Mouse (Mus musculus) colon, adult 2 months (tissue): ENCODE results near the gene Olfr1065. TPM values are rescaled to one million over a fixed set of nuclear protein-coding genes. Genes with fewer than 3 reads are reported as not detected.

Experiments
- polyA plus RNA-seq: library from polyadenylated mRNA; depleted of rRNA; stranded (reverse); fragments of >200 nt; gene quantifications from 2 replicates; pipeline ENCODE4 v1.2.3, GENCODE M21; 2012; rRNA removed

Gene Olfr1065
- not detected in 2 replicates for polyA plus RNA-seq

GRCm38 (mm10) chr2:86450491-86450890 is at the start of gene Olfr1065:
Olfr1065 (minus strand) TSS chr2:86450591.

DNA sequence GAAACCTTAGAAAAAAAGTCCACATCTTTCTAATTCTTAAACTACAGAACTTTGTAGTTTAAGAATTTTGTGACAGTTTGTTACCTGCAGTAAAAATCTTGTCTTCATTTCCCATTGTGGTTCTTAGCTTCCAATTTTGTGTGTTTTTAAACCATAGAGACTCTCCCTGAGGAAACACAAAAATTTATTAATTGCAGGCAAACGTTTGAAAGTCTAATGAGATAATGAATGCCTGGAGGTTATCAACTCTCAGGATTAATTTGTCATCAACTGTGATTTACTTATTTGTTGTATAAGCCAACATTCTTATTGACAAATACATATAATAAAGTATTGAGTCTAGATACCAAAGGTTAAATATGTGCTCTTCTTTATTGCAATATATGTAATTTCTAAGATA is 36.9 kb upstream of the Olfr1065 start, which contains the start of gene Olfr228:
Gene Olfr228, minus strand, starts transcription at position 101 of the 400 bp plus-strand sequence.

GRCm38 (mm10) chr2:86456169-86456568 is 5.8 kb upstream of the Olfr1065 start, which contains the start of gene Olfr1066:
Olfr1066 (minus strand) TSS chr2:86456269.

DNA sequence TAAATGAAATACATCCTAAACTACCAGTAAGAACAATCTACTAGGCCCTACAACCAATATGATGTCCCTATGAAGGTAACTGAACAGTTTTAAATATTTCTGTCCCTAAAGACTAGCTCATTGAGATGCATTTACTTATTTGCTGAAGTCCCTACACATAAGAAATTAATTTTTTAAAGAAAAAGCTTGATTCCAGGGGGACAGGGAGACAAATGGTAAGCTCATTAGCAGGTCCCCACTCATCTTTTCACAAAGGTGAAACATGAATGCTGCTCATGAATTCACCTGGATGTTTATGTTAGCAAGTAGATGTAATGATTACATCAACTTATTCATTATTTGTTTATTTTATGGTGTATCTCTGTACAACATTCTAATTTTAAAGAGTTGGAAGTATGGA is 23.7 kb downstream of the Olfr1065 start, which contains the start of gene Olfr1062:
Gene Olfr1062, minus strand, starts transcription at position 101 of the 400 bp plus-strand sequence.

DNA sequence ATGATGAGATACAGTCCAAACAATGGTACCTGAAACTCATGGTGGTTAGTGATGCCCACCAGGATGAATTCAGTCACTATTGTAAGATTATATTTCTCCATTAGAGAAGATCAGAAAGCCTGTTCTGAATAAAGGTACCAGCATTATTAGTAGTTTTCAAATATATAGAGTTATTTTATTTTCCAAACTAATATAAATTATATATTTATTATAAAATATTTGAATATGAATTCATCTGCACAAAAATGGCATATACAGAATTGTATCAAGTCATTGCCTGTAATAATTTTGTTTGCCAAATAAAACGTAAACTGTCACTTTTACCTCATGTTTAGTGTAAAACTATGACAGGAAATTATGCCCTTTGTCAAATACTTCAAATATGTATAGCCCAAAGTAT is 36.4 kb downstream of the Olfr1065 start, which contains the start of gene Olfr1061:
Gene Olfr1061, minus strand, starts transcription at position 101 of the 400 bp plus-strand sequence.

Other genes starting within 250 kb of the Olfr1065 start
- not detected in 2 replicates for gene Olfr1045, start 247.6 kb downstream of the Olfr1065 start, polyA plus RNA-seq
- not detected in 2 replicates for gene Olfr1046, start 231.3 kb downstream of the Olfr1065 start, polyA plus RNA-seq
- gene Olfr1047, start 219.2 kb downstream of the Olfr1065 start, polyA plus RNA-seq = not detected in 2 replicates
- not detected in 2 replicates for gene Olfr1048, start 210.3 kb downstream of the Olfr1065 start, polyA plus RNA-seq
- gene Olfr1049, start 192.3 kb downstream of the Olfr1065 start, polyA plus RNA-seq = not detected in 2 replicates
- gene Olfr1051, start 171.5 kb downstream of the Olfr1065 start, polyA plus RNA-seq = not detected in 2 replicates
- not detected in 2 replicates for gene Olfr1052, start 158.1 kb downstream of the Olfr1065 start, polyA plus RNA-seq
- not detected in 2 replicates for gene Olfr1053, start 135.3 kb downstream of the Olfr1065 start, polyA plus RNA-seq
- gene Olfr1054, start 115.2 kb downstream of the Olfr1065 start, polyA plus RNA-seq = not detected in 2 replicates
- gene Olfr1055, start 100.3 kb downstream of the Olfr1065 start, polyA plus RNA-seq = not detected in 2 replicates
- not detected in 2 replicates for gene Olfr1056, start 88.1 kb downstream of the Olfr1065 start, polyA plus RNA-seq
- not detected in 2 replicates for gene Olfr1057, start 72.2 kb downstream of the Olfr1065 start, polyA plus RNA-seq
- not detected in 2 replicates for gene Olfr1058, start 62.0 kb downstream of the Olfr1065 start, polyA plus RNA-seq
- not detected in 2 replicates for gene Olfr1061, start 36.5 kb downstream of the Olfr1065 start, polyA plus RNA-seq
- not detected in 2 replicates for gene Olfr1062, start 23.8 kb downstream of the Olfr1065 start, polyA plus RNA-seq
- gene Olfr1066, start 5.7 kb upstream of the Olfr1065 start, polyA plus RNA-seq = not detected in 2 replicates
- gene Olfr228, start 36.8 kb upstream of the Olfr1065 start, polyA plus RNA-seq = not detected in 2 replicates
- gene Olfr1076, start 57.9 kb upstream of the Olfr1065 start, polyA plus RNA-seq = not detected in 2 replicates
- not detected in 2 replicates for gene Olfr1079, start 91.9 kb upstream of the Olfr1065 start, polyA plus RNA-seq
- gene Olfr1080, start 107.6 kb upstream of the Olfr1065 start, polyA plus RNA-seq = not detected in 2 replicates
- gene Olfr1082, start 148.4 kb upstream of the Olfr1065 start, polyA plus RNA-seq = not detected in 2 replicates
- not detected in 2 replicates for gene Olfr1084, start 189.1 kb upstream of the Olfr1065 start, polyA plus RNA-seq
- gene Olfr1085, start 211.4 kb upstream of the Olfr1065 start, polyA plus RNA-seq = not detected in 2 replicates
- not detected in 2 replicates for gene Olfr1086, start 229.5 kb upstream of the Olfr1065 start, polyA plus RNA-seq
- not detected in 2 replicates for gene Olfr1087, start 247.8 kb upstream of the Olfr1065 start, polyA plus RNA-seq